Mouse (Mus musculus) lung, embryonic 15.5 days (tissue): ENCODE results near the gene Ctnna2. TPM values are rescaled to one million over a fixed set of nuclear protein-coding genes. Genes with fewer than 3 reads are reported as not detected.
A peak's percentile ranks its signal among the peaks of the same experiment; 100 is the strongest.

Source experiments
- ATAC-seq: fragments of 200-750 bp; cut with Nextera tagmentation; 2 replicates; pipeline ENCODE4 v1.8.0; 2017; ENCODE audit warnings: moderate number of reproducible peaks, borderline replicate concordance; ENCODE audit not compliant: low FRiP score, low TSS enrichment; ENCODE audit errors: extremely low read depth
- H3K27ac ChIP-seq: fragments of 300-500 bp; sonication (generic); 2 replicates; pipeline ENCODE4 v1.5.1; 2015; ENCODE audit warnings: moderate library complexity, mild to moderate bottlenecking, inconsistent platforms
- H3K27me3 ChIP-seq: fragments of 300-500 bp; sonication (generic); 2 replicates; pipeline ENCODE4 v1.6.1; 2015; ENCODE audit warnings: inconsistent platforms
- H3K36me3 ChIP-seq: fragments of 300-500 bp; sonication (generic); 2 replicates; pipeline ENCODE4 v1.6.1; 2015; ENCODE audit warnings: inconsistent platforms
- H3K4me1 ChIP-seq: fragments of 300-500 bp; sonication (generic); 2 replicates; pipeline ENCODE4 v1.6.1; 2015; ENCODE audit warnings: inconsistent platforms
- H3K4me2 ChIP-seq: fragments of 300-500 bp; sonication (generic); 2 replicates; pipeline ENCODE4 v1.6.1; 2015; ENCODE audit warnings: inconsistent platforms, mild to moderate bottlenecking, moderate library complexity
- H3K4me3 ChIP-seq: fragments of 300-500 bp; sonication (generic); 2 replicates; pipeline ENCODE4 v1.5.1; 2015; ENCODE audit warnings: mild to moderate bottlenecking, inconsistent platforms
- H3K9ac ChIP-seq: fragments of 300-500 bp; sonication (generic); 2 replicates; pipeline ENCODE4 v1.6.1; 2015; ENCODE audit warnings: inconsistent platforms
- H3K9me3 ChIP-seq: fragments of 300-500 bp; sonication (generic); 2 replicates; pipeline ENCODE4 v1.6.1; 2016; ENCODE audit warnings: inconsistent platforms
- WGBS: fragments of 180-500 bp; shearing (Covaris S2); methylation state at CpG from one replicate; pipeline ENCODE4 v1.1.7; 2015; 5-methylcytosine and 5-hydroxymethylcytosine counted together
- polyA plus RNA-seq: library from polyadenylated mRNA; unstranded; fragments of >200 nt; fragmentation: Nextera tagmentation; extraction: Ambion mirVana; gene quantifications from 2 replicates; pipeline ENCODE4 v1.2.1, GENCODE M21; 2015

The Ctnna2 gene
- polyA plus RNA-seq, 1 experiment from 2014 or later = 2.0 TPM

GRCm38 (mm10) chr6:77184896-77185295 lies 794.6 kb downstream of the Ctnna2 start:
- no peak overlapping the region for H3K9ac ChIP-seq
- H3K9me3 ChIP-seq = no peaks in the 10 kb centered on the region
- no peaks in the 10 kb centered on the region for H3K36me3 ChIP-seq
- H3K27ac ChIP-seq = no peak overlapping the region
- no peaks in the 10 kb centered on the region for H3K4me1 ChIP-seq
- no peak overlapping the region for H3K4me3 ChIP-seq
- no peak overlapping the region for H3K4me2 ChIP-seq
- H3K27me3 ChIP-seq = no peaks in the 10 kb centered on the region
- no peak for ATAC-seq
- WGBS = 58% methylated on average over 2 of the region's 2 CpGs

- 42% methylated on average over 4 of the region's 4 CpGs for WGBS
Observed at GRCm38 (mm10) chr6:77175764-77176163, 803.7 kb downstream of the Ctnna2 start.

GRCm38 (mm10) chr6:77157028-77157427 lies 822.5 kb downstream of the Ctnna2 start:
- no peak for ATAC-seq
- 73% methylated on average over 5 of the region's 5 CpGs for WGBS
- H3K4me3 ChIP-seq = no peak overlapping the region
- H3K9me3 ChIP-seq = no peaks in the 10 kb centered on the region
- no peak overlapping the region for H3K9ac ChIP-seq
- H3K27me3 ChIP-seq = no peaks in the 10 kb centered on the region
- no peaks in the 10 kb centered on the region for H3K4me1 ChIP-seq
- H3K27ac ChIP-seq = no peak overlapping the region
- H3K4me2 ChIP-seq = no peak overlapping the region
- H3K36me3 ChIP-seq = no peaks in the 10 kb centered on the region

More at GRCm38 (mm10) chr6:77175764-77176163, 803.7 kb downstream of the Ctnna2 start:
- Histone ChIP-seq H3K4me3 (no peak overlapping the region), H3K27ac (no peak overlapping the region), H3K36me3 (no peaks in the 10 kb centered on the region), H3K4me2 (no peak overlapping the region), H3K4me1 (no peaks in the 10 kb centered on the region), H3K27me3 (no peaks in the 10 kb centered on the region), H3K9ac (no peak overlapping the region), H3K9me3 (no peaks in the 10 kb centered on the region)
- ATAC-seq = no peak

- H3K4me2 ChIP-seq = no peak overlapping the region
- H3K27me3 ChIP-seq = no peaks in the 10 kb centered on the region
- H3K4me3 ChIP-seq = no peak overlapping the region
- no peaks in the 10 kb centered on the region for H3K9me3 ChIP-seq
- WGBS = 77% methylated on average over 4 of the region's 4 CpGs
- no peaks in the 10 kb centered on the region for H3K36me3 ChIP-seq
- no peaks in the 10 kb centered on the region for H3K4me1 ChIP-seq
- no peak overlapping the region for H3K9ac ChIP-seq
- no peak overlapping the region for H3K27ac ChIP-seq
- no peak for ATAC-seq
Observed at GRCm38 (mm10) chr6:77139306-77139920, 840.1 kb downstream of the Ctnna2 start.

- H3K4me1 ChIP-seq = no peaks in the 10 kb centered on the region
- WGBS = 69% methylated on average over 2 of the region's 2 CpGs
Observed at GRCm38 (mm10) chr6:77120926-77121325, 858.6 kb downstream of the Ctnna2 start.

GRCm38 (mm10) chr6:77120510-77120909 lies 859.0 kb downstream of the Ctnna2 start:
- ATAC-seq = no peak
- no peak overlapping the region for H3K4me2 ChIP-seq
- no peak overlapping the region for H3K9ac ChIP-seq
- no peak overlapping the region for H3K4me3 ChIP-seq
- H3K27ac ChIP-seq = no peak overlapping the region
- no peaks in the 10 kb centered on the region for H3K27me3 ChIP-seq
- H3K9me3 ChIP-seq = no peaks in the 10 kb centered on the region
- H3K36me3 ChIP-seq = no peaks in the 10 kb centered on the region
- 79% methylated on average over 5 of the region's 5 CpGs for WGBS
- H3K4me1 ChIP-seq = no peaks in the 10 kb centered on the region

More at GRCm38 (mm10) chr6:77120926-77121325, 858.6 kb downstream of the Ctnna2 start:
- no peaks in the 10 kb centered on the region for H3K36me3 ChIP-seq
- H3K9ac ChIP-seq = no peak overlapping the region
- H3K4me2 ChIP-seq = no peak overlapping the region
- no peaks in the 10 kb centered on the region for H3K9me3 ChIP-seq
- no peak overlapping the region for H3K27ac ChIP-seq
- ATAC-seq = no peak
- H3K27me3 ChIP-seq = no peaks in the 10 kb centered on the region
- no peak overlapping the region for H3K4me3 ChIP-seq

- Histone ChIP-seq H3K9ac (no peak overlapping the region), H3K27me3 (no peaks in the 10 kb centered on the region), H3K4me2 (no peak overlapping the region), H3K36me3 (no peaks in the 10 kb centered on the region), H3K4me1 (no peaks in the 10 kb centered on the region), H3K9me3 (no peaks in the 10 kb centered on the region), H3K4me3 (no peak overlapping the region), H3K27ac (no peak overlapping the region)
- ATAC-seq = no peak
- 58% methylated on average over 10 of the region's 10 CpGs for WGBS
Observed at GRCm38 (mm10) chr6:77109095-77109945, 870.2 kb downstream of the Ctnna2 start.

GRCm38 (mm10) chr6:77101047-77101446 lies 878.5 kb downstream of the Ctnna2 start:
- Histone ChIP-seq H3K27ac (no peak overlapping the region), H3K4me2 (no peak overlapping the region), H3K9me3 (no peaks in the 10 kb centered on the region), H3K9ac (no peak overlapping the region), H3K27me3 (no peaks in the 10 kb centered on the region), H3K36me3 (no peaks in the 10 kb centered on the region), H3K4me3 (no peak overlapping the region), H3K4me1 (no peaks in the 10 kb centered on the region)
- 16% methylated on average over 1 of the region's 1 CpGs for WGBS
- no peak for ATAC-seq

- Histone ChIP-seq H3K27ac (no peak overlapping the region), H3K4me2 (no peak overlapping the region), H3K36me3 (no peaks in the 10 kb centered on the region), H3K4me1 (no peaks in the 10 kb centered on the region), H3K27me3 (no peaks in the 10 kb centered on the region), H3K4me3 (no peak overlapping the region), H3K9ac (no peak overlapping the region), H3K9me3 (no peaks in the 10 kb centered on the region)
- no peak for ATAC-seq
- 94% methylated on average over 1 of the region's 1 CpGs for WGBS
Observed at GRCm38 (mm10) chr6:77098540-77098939, 881.0 kb downstream of the Ctnna2 start.

- Histone ChIP-seq H3K4me3 (no peak overlapping the region), H3K27me3 (no peaks in the 10 kb centered on the region), H3K36me3 (no peaks in the 10 kb centered on the region), H3K9me3 (no peaks in the 10 kb centered on the region), H3K27ac (no peak overlapping the region), H3K4me1 (no peaks in the 10 kb centered on the region), H3K4me2 (no peak overlapping the region), H3K9ac (no peak overlapping the region)
- ATAC-seq = peak; percentile 74
- WGBS = 43% methylated on average over 14 of the region's 14 CpGs
Observed at GRCm38 (mm10) chr6:77075396-77076376, 903.8 kb downstream of the Ctnna2 start.

GRCm38 (mm10) chr6:77069595-77069994 lies 909.9 kb downstream of the Ctnna2 start:
- H3K27ac ChIP-seq = no peak overlapping the region
- no peak overlapping the region for H3K4me3 ChIP-seq
- WGBS = 78% methylated on average over 3 of the region's 3 CpGs
- no peaks in the 10 kb centered on the region for H3K9me3 ChIP-seq
- H3K4me2 ChIP-seq = no peak overlapping the region
- H3K27me3 ChIP-seq = no peaks in the 10 kb centered on the region
- no peaks in the 10 kb centered on the region for H3K4me1 ChIP-seq
- H3K9ac ChIP-seq = no peak overlapping the region
- H3K36me3 ChIP-seq = no peaks in the 10 kb centered on the region
- no peak for ATAC-seq
